Mouse (Mus musculus): ENCODE measurements at regions not wholly inside any gene's neighbourhood (a gene's known extent, or its start where the extent isn't known, plus 50 kb on each side); places are given as distances from the start of the nearest gene placed in this dataset.

- TF ChIP-seq CTCF (conservative IDR thresholded peaks at IDR 0.05; ENCODE audit: insufficient read depth, insufficient read length, low read depth, low read length) (no peak), POLR2A (IDR thresholded peaks at IDR 0.05; ENCODE audit: low read depth, low read length) (no peak)
Observed at GRCm38 (mm10) chr3:54530251-54530650, 162.4 kb upstream of the Supt20 start.
